ENCODE assay signal across 17 mouse cellular contexts in the genomic region with DNA sequence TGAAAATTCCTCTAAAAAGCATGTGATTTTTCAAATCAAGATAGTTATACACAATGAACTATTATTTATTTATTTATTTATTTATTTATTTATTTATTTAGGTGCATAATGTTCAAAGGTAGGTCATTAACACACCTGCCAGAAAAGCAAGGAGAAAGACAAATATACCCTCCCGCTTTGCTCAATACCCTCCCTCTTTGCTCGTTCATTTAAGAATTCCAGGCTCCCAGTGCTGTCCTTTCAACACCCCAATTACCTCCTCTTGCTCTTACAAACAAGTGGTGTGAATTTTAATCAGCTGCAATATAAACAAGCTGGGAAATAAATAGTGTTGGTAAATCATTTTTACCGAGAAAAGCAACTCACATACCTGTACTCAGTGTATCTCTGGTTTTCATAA.
DNase-seq lines count a peak whose midpoint lies in the region; ATAC-seq and TF ChIP-seq lines count a peak whose summit lies in the region.
"Had no signal": no experiment of that assay in that cellular context is flagged by ENCODE, and none has a peak within 500 bp of the region (broad histone marks: within the 10 kb centered on the region; RNA-seq: fewer than 3 reads in every experiment).

No protein-coding gene starts in this region.

- peak overlapping the region; percentile 32 for H3K4me3 ChIP-seq in heart, embryonic 10.5 days
- H3K4me3 ChIP-seq in heart, postnatal 0 days (ENCODE audit: low read depth, low read length) = peak overlapping the region; percentile 28
- no peak overlapping the region for H3K4me3 ChIP-seq in liver, embryonic 12.5 days
- H3K4me3 ChIP-seq in liver, postnatal 0 days (ENCODE audit: low read depth, low read length) = no peak overlapping the region
- no peak overlapping the region for H3K4me3 ChIP-seq in liver, embryonic 13.5 days (replicated peaks)
- H3K4me3 ChIP-seq in gastrocnemius, adult 2 months = no peak overlapping the region
- H3K4me3 ChIP-seq: limb, embryonic 12.5 days; neural tube, embryonic 13.5 days had no signal

- no peaks in the 10 kb centered on the region for H3K9me3 ChIP-seq in heart, embryonic 10.5 days
- H3K9me3 ChIP-seq in heart, postnatal 0 days (replicated peaks; ENCODE audit: control insufficient read depth, low read length) = no peaks in the 10 kb centered on the region
- H3K9me3 ChIP-seq in liver, embryonic 12.5 days (replicated peaks) = no peaks in the 10 kb centered on the region
- H3K9me3 ChIP-seq in liver, postnatal 0 days (ENCODE audit: low read length) = no peaks in the 10 kb centered on the region
- H3K9me3 ChIP-seq in liver, embryonic 13.5 days (replicated peaks) = no peaks in the 10 kb centered on the region
- H3K9me3 ChIP-seq: limb, embryonic 12.5 days; neural tube, embryonic 13.5 days had no signal

- H3K27ac ChIP-seq in heart, embryonic 10.5 days = no peak overlapping the region
- peak overlapping the region; percentile 31; the same call in 1 of the 2 replicates for H3K27ac ChIP-seq in heart, postnatal 0 days (ENCODE audit: low read depth)
- peak overlapping the region; percentile 51; the same call in 1 of the 2 replicates for H3K27ac ChIP-seq in liver, embryonic 12.5 days
- H3K27ac ChIP-seq in liver, postnatal 0 days (ENCODE audit: low read depth) = no peak overlapping the region
- H3K27ac ChIP-seq in liver, embryonic 13.5 days = no peak overlapping the region; the same call in 1 of the 2 replicates
- H3K27ac ChIP-seq in gastrocnemius, adult 2 months = no peak overlapping the region
- H3K27ac ChIP-seq: limb, embryonic 12.5 days; neural tube, embryonic 13.5 days had no signal

- no peaks in the 10 kb centered on the region for H3K27me3 ChIP-seq in heart, embryonic 10.5 days (ENCODE audit: insufficient read depth, poor library complexity, severe bottlenecking)
- H3K27me3 ChIP-seq in heart, postnatal 0 days (ENCODE audit: control insufficient read depth, insufficient read depth, low read length) = no peaks in the 10 kb centered on the region
- H3K27me3 ChIP-seq in liver, embryonic 12.5 days (replicated peaks) = no peaks in the 10 kb centered on the region
- no peaks in the 10 kb centered on the region for H3K27me3 ChIP-seq in liver, postnatal 0 days (ENCODE audit: insufficient read depth, low read length)
- H3K27me3 ChIP-seq in liver, embryonic 13.5 days = no peaks in the 10 kb centered on the region
- H3K27me3 ChIP-seq: limb, embryonic 12.5 days; neural tube, embryonic 13.5 days had no signal

- TF ChIP-seq CTCF in heart, postnatal 0 days (IDR thresholded peaks at IDR 0.05; ENCODE audit: low read depth) = no peak
- TF ChIP-seq CTCF in liver, postnatal 0 days (IDR thresholded peaks at IDR 0.05; ENCODE audit: low read depth) = no peak
- TF ChIP-seq CTCF in gastrocnemius, adult 2 months (IDR thresholded peaks at IDR 0.05) = no peak

- 14% methylated on average over 3 of the region's 3 CpGs for WGBS in heart, embryonic 10.5 days
- WGBS in heart, postnatal 0 days = 16% methylated on average over 3 of the region's 3 CpGs
- WGBS in liver, embryonic 12.5 days (ENCODE audit: insufficient replicate concordance) = 61% methylated on average over 3 of the region's 3 CpGs
- 38% methylated on average over 3 of the region's 3 CpGs for WGBS in liver, postnatal 0 days (ENCODE audit: insufficient replicate concordance)
- 45% methylated on average over 3 of the region's 3 CpGs for WGBS in liver, embryonic 13.5 days (ENCODE audit: insufficient replicate concordance)

- H3K36me3 ChIP-seq in heart, embryonic 10.5 days = no peaks in the 10 kb centered on the region
- no peaks in the 10 kb centered on the region for H3K36me3 ChIP-seq in heart, postnatal 0 days (replicated peaks; ENCODE audit: control insufficient read depth, insufficient read depth, low read length)
- H3K36me3 ChIP-seq in liver, embryonic 12.5 days = no peaks in the 10 kb centered on the region
- no peaks in the 10 kb centered on the region for H3K36me3 ChIP-seq in liver, postnatal 0 days (replicated peaks; ENCODE audit: insufficient read depth, low read length)
- no peaks in the 10 kb centered on the region for H3K36me3 ChIP-seq in liver, embryonic 13.5 days
- H3K36me3 ChIP-seq: limb, embryonic 12.5 days; neural tube, embryonic 13.5 days had no signal

- no peak overlapping the region for H3K9ac ChIP-seq in heart, postnatal 0 days (replicated peaks; ENCODE audit: low read depth, low read length)
- H3K9ac ChIP-seq in liver, embryonic 12.5 days = no peak overlapping the region
- H3K9ac ChIP-seq in liver, postnatal 0 days (replicated peaks) = no peak overlapping the region
- H3K9ac ChIP-seq in liver, embryonic 13.5 days = no peak overlapping the region
- H3K9ac ChIP-seq: limb, embryonic 12.5 days; neural tube, embryonic 13.5 days had no signal

- H3K4me1 ChIP-seq in heart, embryonic 10.5 days = peaks cover 9% of the 10 kb centered on the region; the same call in 1 of the 2 replicates
- H3K4me1 ChIP-seq in heart, postnatal 0 days (ENCODE audit: control insufficient read depth, insufficient read depth) = no peaks in the 10 kb centered on the region
- 0 out of 2 replicates have a peak, but pooled peaks cover 4% of the 10 kb centered on the region for H3K4me1 ChIP-seq in liver, embryonic 12.5 days
- 0 out of 2 replicates have a peak, but pooled peaks cover 3% of the 10 kb centered on the region for H3K4me1 ChIP-seq in liver, postnatal 0 days (ENCODE audit: insufficient read depth)
- H3K4me1 ChIP-seq in liver, embryonic 13.5 days (replicated peaks) = no peaks in the 10 kb centered on the region
- H3K4me1 ChIP-seq: limb, embryonic 12.5 days; neural tube, embryonic 13.5 days had no signal

- DNase-seq in heart, embryonic 10.5 days (ENCODE audit: low spot score) = no peak
- DNase-seq in heart, postnatal 25 days (ENCODE audit: low spot score) = no peak
- DNase-seq in heart, postnatal 0 days (ENCODE audit: low spot score) = no peak
- no peak for DNase-seq in heart, postnatal 10 days
- no peak for DNase-seq in liver, postnatal 0 days
- DNase-seq in liver, embryonic 13.5 days = no peak
- no peak for DNase-seq in gastrocnemius, adult 2 months
- DNase-seq: adrenal gland, postnatal 25 days; cerebellum, adult 18-20 months; cerebellum, postnatal 25 days; embryo, embryonic 11 days; gastrocnemius, postnatal 14 days; kidney, adult 11 months; thymus, postnatal 25 days had no signal

- intact Hi-C loops in heart, postnatal 25 days (cut with DNase I) = no loop called here
- intact Hi-C loops in heart, postnatal 10 days (cut with DNase I) = no loop called here
- intact Hi-C loops in gastrocnemius, adult 2 months (cut with DNase I) = no loop called here

- no peak for ATAC-seq in heart, postnatal 0 days (ENCODE audit: insufficient read depth, low read depth)
- ATAC-seq in liver, embryonic 12.5 days = peak; percentile 50
- no peak for ATAC-seq in liver, postnatal 0 days
- ATAC-seq in liver, embryonic 13.5 days (ENCODE audit: low read depth) = no peak

- TF ChIP-seq EP300 in heart, postnatal 0 days (IDR thresholded peaks at IDR 0.05; ENCODE audit: low read depth) = no peak
- no peak for TF ChIP-seq EP300 in liver, postnatal 0 days (IDR thresholded peaks at IDR 0.05; ENCODE audit: low read depth)

- peak overlapping the region; percentile 52 for H3K4me2 ChIP-seq in heart, postnatal 0 days (ENCODE audit: low read depth, low read length)
- peak overlapping the region; percentile 44 for H3K4me2 ChIP-seq in liver, embryonic 12.5 days
- H3K4me2 ChIP-seq in liver, postnatal 0 days (ENCODE audit: low read depth, low read length) = no peak overlapping the region
- peak overlapping the region; percentile 17; the same call in 1 of the 2 replicates for H3K4me2 ChIP-seq in liver, embryonic 13.5 days
- H3K4me2 ChIP-seq: limb, embryonic 12.5 days had no signal

Comparison
In these comparisons a context has a peak if more than half of its experiments do, and no peak if none do; other contexts are left out.
1. H3K27ac ChIP-seq: peak in heart, postnatal 0 days (single experiment) and liver, embryonic 12.5 days (single experiment); none in heart, embryonic 10.5 days (single experiment), liver, postnatal 0 days (single experiment), liver, embryonic 13.5 days (single experiment) and gastrocnemius, adult 2 months (single experiment).
2. H3K4me3 ChIP-seq: peak in heart, embryonic 10.5 days (single experiment) and heart, postnatal 0 days (single experiment); none in liver, embryonic 12.5 days (single experiment), liver, postnatal 0 days (single experiment), liver, embryonic 13.5 days (single experiment) and gastrocnemius, adult 2 months (single experiment).